Mouse (Mus musculus) liver, embryonic 13.5 days (tissue): ENCODE results near the gene Gm10912. TPM values are rescaled to one million over a fixed set of nuclear protein-coding genes. Genes with fewer than 3 reads are reported as not detected.
"Not testable (repeated sequence)": the region's sequence is repeated elsewhere in the genome, so short reads cannot be mapped to it uniquely, and the experiment has no call there.

ENCODE experiments used
- ATAC-seq: fragments of 200-750 bp; cut with Nextera tagmentation; 2 replicates; pipeline ENCODE4 v1.8.0; 2017; ENCODE audit warnings: low read depth, mild to moderate bottlenecking, moderate number of reproducible peaks, moderate library complexity
- DNase-seq: peaks from one replicate; pipeline ENCODE4 v3.0.0; 2022
- H3K27ac ChIP-seq: fragments of 300-500 bp; sonication (generic); 2 replicates; pipeline ENCODE4 v1.5.1; 2015; ENCODE audit warnings: moderate library complexity, mild to moderate bottlenecking, inconsistent platforms
- H3K27me3 ChIP-seq: fragments of 300-500 bp; sonication (generic); 2 replicates; pipeline ENCODE4 v1.6.1; 2015; ENCODE audit warnings: mild to moderate bottlenecking, inconsistent platforms
- H3K36me3 ChIP-seq: fragments of 300-500 bp; sonication (generic); 2 replicates; pipeline ENCODE4 v1.6.1; 2015; ENCODE audit warnings: mild to moderate bottlenecking, inconsistent platforms
- H3K4me1 ChIP-seq: fragments of 300-500 bp; sonication (generic); replicated peaks from 2 replicates; pipeline ENCODE4 v1.6.1; 2015; ENCODE audit warnings: inconsistent platforms
- H3K4me2 ChIP-seq: fragments of 300-500 bp; sonication (generic); 2 replicates; pipeline ENCODE4 v1.6.1; 2015; ENCODE audit warnings: inconsistent platforms, mild to moderate bottlenecking, moderate library complexity
- H3K4me3 ChIP-seq: fragments of 300-500 bp; sonication (generic); replicated peaks from 2 replicates; pipeline ENCODE4 v1.5.1; 2015; ENCODE audit warnings: mild to moderate bottlenecking, inconsistent platforms
- H3K9ac ChIP-seq: fragments of 300-500 bp; sonication (generic); 2 replicates; pipeline ENCODE4 v1.6.1; 2015; ENCODE audit warnings: mild to moderate bottlenecking, inconsistent platforms
- H3K9me3 ChIP-seq: fragments of 300-500 bp; sonication (generic); replicated peaks from 2 replicates; pipeline ENCODE4 v1.6.1; 2016; ENCODE audit warnings: inconsistent platforms
- WGBS: fragments of 180-500 bp; shearing (Covaris S2); methylation state at CpG from one replicate; pipeline ENCODE4 v1.1.7; 2015; ENCODE audit not compliant: insufficient replicate concordance; 5-methylcytosine and 5-hydroxymethylcytosine counted together
- polyA plus RNA-seq: library from polyadenylated mRNA; unstranded; fragments of >200 nt; fragmentation: Nextera tagmentation; extraction: Ambion mirVana; gene quantifications from 2 replicates; pipeline ENCODE4 v1.2.1, GENCODE M21; 2015

Gene Gm10912
- polyA plus RNA-seq, 1 experiment from 2014 or later = 0.06 TPM

- peaks cover 65% of the 10 kb centered on the region for H3K4me1 ChIP-seq
- H3K4me2 ChIP-seq = peak within 1 kb of the TSS; percentile 76
These were observed 2.8 kb downstream of the Gm10912 start, which contains the start of gene Gm10799 for GRCm38 (mm10) chr2:104068450-104068849. Gm10799 (minus strand) TSS chr2:104068550.

DNA sequence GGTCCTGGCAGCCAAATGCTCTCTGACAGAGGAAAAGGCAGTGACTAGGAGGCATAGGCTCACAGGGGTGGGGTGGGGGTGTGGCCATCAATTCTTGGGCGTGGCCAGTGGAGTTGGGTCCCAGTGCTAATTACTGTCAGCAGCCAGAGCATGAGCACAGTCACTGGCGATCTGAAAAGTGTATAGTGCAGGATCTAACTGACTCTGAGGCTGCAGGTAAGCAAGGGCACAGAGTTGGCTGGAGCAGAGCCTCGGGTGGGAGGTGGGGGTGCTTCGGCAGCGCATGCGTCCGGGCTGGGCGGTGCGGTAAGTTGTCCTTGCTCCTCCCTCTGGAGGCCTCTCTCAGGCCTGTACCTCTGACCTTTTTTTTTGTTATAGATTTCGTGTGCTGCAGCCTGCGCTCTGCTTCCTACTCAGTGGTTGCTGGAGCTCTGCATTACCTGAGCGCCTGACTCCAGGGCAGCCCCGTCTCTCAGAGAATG lies 4.1 kb downstream of the Gm10912 start, which contains the start of gene Cd59b:
Gene Cd59b, plus strand, starts transcription at position 146 of the 482 bp plus-strand sequence.
- Histone ChIP-seq H3K27ac (peak within 1 kb of the TSS; percentile 85), H3K9me3 (0 out of 2 replicates have a peak, but pooled peaks cover 6% of the 10 kb centered on the region), H3K27me3 (no peaks in the 10 kb centered on the region), H3K9ac (peak within 1 kb of the TSS; percentile 68), H3K36me3 (peaks cover 9% of the 10 kb centered on the region; the same call in 1 of the 2 replicates), H3K4me2 (peak within 1 kb of the TSS; percentile 76), H3K4me3 (peak within 1 kb of the TSS; percentile 63), H3K4me1 (peaks cover 52% of the 10 kb centered on the region)
- DNase-seq = peak; percentile 42
- ATAC-seq = peak; percentile 95
- 15% methylated on average over 13 of the region's 13 CpGs for WGBS

More at GRCm38 (mm10) chr2:104068450-104068849, 2.8 kb downstream of the Gm10912 start, which contains the start of gene Gm10799:
- ATAC-seq, H3K4me3 ChIP-seq, DNase-seq, H3K9me3 ChIP-seq, H3K36me3 ChIP-seq, H3K27me3 ChIP-seq, H3K9ac ChIP-seq: not testable (repeated sequence)
- WGBS = 34% methylated on average over 7 of the region's 7 CpGs
- peak within 1 kb of the TSS; percentile 85 for H3K27ac ChIP-seq

- H3K36me3 ChIP-seq, H3K27me3 ChIP-seq, H3K9me3 ChIP-seq: not testable (repeated sequence)
- WGBS = 3% methylated on average over 5 of the region's 5 CpGs
- ATAC-seq (peak; percentile 99), DNase-seq (peak; percentile 74)
- Histone ChIP-seq H3K9ac (peak overlapping the region; percentile 54), H3K4me1 (peaks cover 48% of the 10 kb centered on the region), H3K4me3 (peak overlapping the region; percentile 32; the same call in 1 of the 2 replicates), H3K27ac (peak overlapping the region; percentile 90), H3K4me2 (peak overlapping the region; percentile 55)
These were observed 12.7 kb downstream of the Gm10912 start for GRCm38 (mm10) chr2:104078285-104078684.

GRCm38 (mm10) chr2:104081436-104082050 lies 15.9 kb downstream of the Gm10912 start:
- ATAC-seq, H3K36me3 ChIP-seq, H3K9me3 ChIP-seq, H3K27me3 ChIP-seq, H3K27ac ChIP-seq, H3K9ac ChIP-seq, H3K4me3 ChIP-seq, H3K4me2 ChIP-seq, DNase-seq: not testable (repeated sequence)
- WGBS = no CpG with 5 or more reads among the region's 1 CpGs
- H3K4me1 ChIP-seq = peaks cover 61% of the 10 kb centered on the region

- Histone ChIP-seq H3K4me3 (no peak overlapping the region), H3K9me3 (no peaks in the 10 kb centered on the region), H3K27ac (peak overlapping the region; percentile 23; the same call in 1 of the 2 replicates), H3K36me3 (peaks cover 6% of the 10 kb centered on the region; the same call in 1 of the 2 replicates), H3K27me3 (no peaks in the 10 kb centered on the region), H3K4me1 (peaks cover 60% of the 10 kb centered on the region), H3K9ac (no peak overlapping the region), H3K4me2 (no peak overlapping the region)
- ATAC-seq = no peak
- no peak for DNase-seq
These were observed 16.8 kb downstream of the Gm10912 start for GRCm38 (mm10) chr2:104082474-104082873.

GRCm38 (mm10) chr2:104084027-104084426 lies 18.4 kb downstream of the Gm10912 start:
- peak; percentile 46; the same call in 1 of the 2 replicates for ATAC-seq

GRCm38 (mm10) chr2:104087562-104087961 lies 21.9 kb downstream of the Gm10912 start:
- H3K27me3 ChIP-seq, H3K4me2 ChIP-seq, H3K9ac ChIP-seq, H3K36me3 ChIP-seq, H3K9me3 ChIP-seq, H3K4me3 ChIP-seq: not testable (repeated sequence)
- peaks cover 49% of the 10 kb centered on the region for H3K4me1 ChIP-seq
- peak; percentile 27 for DNase-seq
- 13% methylated on average over 1 of the region's 1 CpGs for WGBS
- H3K27ac ChIP-seq = peak overlapping the region; percentile 74
- ATAC-seq = peak; percentile 86

More at GRCm38 (mm10) chr2:104084027-104084426, 18.4 kb downstream of the Gm10912 start:
- H3K4me1 ChIP-seq = peaks cover 47% of the 10 kb centered on the region
- not testable (repeated sequence) for H3K4me3 ChIP-seq, H3K27me3 ChIP-seq, DNase-seq, H3K36me3 ChIP-seq, H3K9me3 ChIP-seq, H3K9ac ChIP-seq, H3K4me2 ChIP-seq
- H3K27ac ChIP-seq = peak overlapping the region; percentile 63

GRCm38 (mm10) chr2:104093305-104093704 lies 27.7 kb downstream of the Gm10912 start:
- 67% methylated on average over 2 of the region's 2 CpGs for WGBS
- DNase-seq = no peak
- H3K9ac ChIP-seq = no peak overlapping the region
- H3K36me3 ChIP-seq = no peaks in the 10 kb centered on the region
- peaks cover 69% of the 10 kb centered on the region for H3K4me1 ChIP-seq
- no peak overlapping the region for H3K4me3 ChIP-seq
- H3K27me3 ChIP-seq = no peaks in the 10 kb centered on the region
- H3K27ac ChIP-seq = peak overlapping the region; percentile 21
- no peaks in the 10 kb centered on the region for H3K9me3 ChIP-seq
- no peak for ATAC-seq
- H3K4me2 ChIP-seq = no peak overlapping the region

GRCm38 (mm10) chr2:104095741-104096213 lies 30.2 kb downstream of the Gm10912 start, which contains the start of gene Cd59a:
Cd59a (plus strand) TSS chr2:104095801.
- Histone ChIP-seq H3K36me3 (no peaks in the 10 kb centered on the region), H3K4me3 (peak within 1 kb of the TSS; percentile 72), H3K4me1 (peaks cover 88% of the 10 kb centered on the region), H3K27ac (peak within 1 kb of the TSS; percentile 97), H3K9me3 (no peaks in the 10 kb centered on the region), H3K9ac (peak within 1 kb of the TSS; percentile 89), H3K4me2 (peak within 1 kb of the TSS; percentile 75), H3K27me3 (no peaks in the 10 kb centered on the region)
- DNase-seq (peak; percentile 90), ATAC-seq (peak; percentile 82)
- WGBS = 4% methylated on average over 15 of the region's 15 CpGs

- peak overlapping the region; percentile 89 for H3K9ac ChIP-seq
- no peaks in the 10 kb centered on the region for H3K27me3 ChIP-seq
- DNase-seq = no peak
- 0 out of 2 replicates have a peak, but pooled peaks cover 3% of the 10 kb centered on the region for H3K36me3 ChIP-seq
- peak overlapping the region; percentile 97 for H3K27ac ChIP-seq
- 29% methylated on average over 10 of the region's 10 CpGs for WGBS
- peak overlapping the region; percentile 75 for H3K4me2 ChIP-seq
- H3K4me1 ChIP-seq = peaks cover 90% of the 10 kb centered on the region
- no peak for ATAC-seq
- peak overlapping the region; percentile 72 for H3K4me3 ChIP-seq
- H3K9me3 ChIP-seq = no peaks in the 10 kb centered on the region
These were observed 30.6 kb downstream of the Gm10912 start for GRCm38 (mm10) chr2:104096256-104096655.

DNA sequence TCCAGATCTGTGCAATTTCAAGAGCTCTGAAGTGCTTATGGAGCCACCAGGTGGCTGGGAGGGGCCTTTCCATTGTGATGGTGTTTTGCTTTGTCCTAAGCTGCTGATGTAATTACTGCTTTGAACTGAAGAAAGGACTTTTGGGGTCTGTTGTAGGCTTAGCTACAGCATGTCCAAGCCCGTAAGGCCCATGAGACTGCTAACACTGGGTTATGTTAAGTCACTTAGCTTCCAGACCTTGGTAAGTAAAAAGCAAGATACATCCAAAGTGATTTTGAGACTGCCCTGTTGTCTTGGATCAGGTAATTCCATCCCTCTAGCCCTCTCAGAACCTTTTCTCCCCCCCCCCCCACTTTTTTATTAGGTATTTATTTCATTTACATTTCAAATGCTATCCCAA lies 31.2 kb downstream of the Gm10912 start:
- H3K9me3 ChIP-seq, H3K27me3 ChIP-seq, ATAC-seq, DNase-seq, H3K36me3 ChIP-seq: not testable (repeated sequence)
- WGBS = 88% methylated on average over 1 of the region's 1 CpGs
- Histone ChIP-seq H3K4me3 (peak overlapping the region; percentile 72), H3K27ac (peak overlapping the region; percentile 97), H3K4me2 (peak overlapping the region; percentile 75), H3K4me1 (peaks cover 88% of the 10 kb centered on the region), H3K9ac (peak overlapping the region; percentile 89)
